Mouse (Mus musculus) spleen, adult 12 weeks (tissue): Measurements from ENCODE around the gene Atrnl1.
"Not testable (repeated sequence)": the region's sequence is repeated elsewhere in the genome, so short reads cannot be mapped to it uniquely, and the experiment has no call there.

Source experiments
- DNase-seq: peaks from one replicate; pipeline ENCODE4 v3.0.0; 2022; ENCODE audit warnings: low spot score

Gene Atrnl1

DNA sequence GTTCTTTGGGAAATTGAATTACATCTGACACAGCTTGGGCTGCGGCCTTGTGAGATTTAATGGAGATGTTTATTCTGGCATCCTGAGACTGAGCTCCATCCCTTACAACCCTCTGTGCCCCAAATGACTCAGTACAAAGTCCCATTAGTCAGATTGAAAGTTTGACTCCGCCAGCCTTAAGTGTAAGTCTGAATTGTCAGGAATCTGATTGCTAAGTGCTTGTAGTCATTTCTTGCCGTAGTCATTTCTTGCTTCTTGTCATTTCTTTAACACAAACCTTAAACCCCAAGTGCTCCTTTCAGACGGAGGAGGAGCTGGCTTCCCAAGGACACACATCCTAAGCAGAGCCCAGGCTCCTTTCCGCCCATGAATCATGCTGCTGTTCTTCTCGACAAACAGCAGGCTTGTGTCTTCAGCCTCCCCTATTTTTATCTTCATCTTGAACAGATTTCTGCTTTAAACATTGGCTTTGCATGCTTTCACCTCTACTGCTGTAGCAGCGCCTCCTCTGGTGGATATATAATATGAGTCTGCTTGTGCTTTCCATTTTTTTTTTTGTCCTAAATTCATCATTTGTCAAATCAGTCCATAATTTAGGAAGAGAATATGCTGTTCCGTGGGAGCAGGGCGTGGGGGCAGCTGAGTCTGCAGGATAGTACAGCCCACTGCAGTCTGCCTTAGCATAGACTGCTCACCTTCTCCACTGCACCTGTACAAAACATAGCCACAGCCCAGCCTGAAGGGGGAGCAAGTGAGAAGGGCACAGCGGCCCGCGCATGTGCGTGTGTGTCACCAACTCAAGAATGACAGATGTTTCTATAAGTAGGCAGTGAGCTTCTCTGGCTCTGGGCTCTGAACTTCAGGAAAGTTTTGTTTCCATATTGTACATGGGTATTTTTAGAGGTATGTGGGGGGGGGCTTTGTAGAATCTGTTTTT, 214.7 kb downstream of the Atrnl1 start:
- DNase-seq, result no peak

DNA sequence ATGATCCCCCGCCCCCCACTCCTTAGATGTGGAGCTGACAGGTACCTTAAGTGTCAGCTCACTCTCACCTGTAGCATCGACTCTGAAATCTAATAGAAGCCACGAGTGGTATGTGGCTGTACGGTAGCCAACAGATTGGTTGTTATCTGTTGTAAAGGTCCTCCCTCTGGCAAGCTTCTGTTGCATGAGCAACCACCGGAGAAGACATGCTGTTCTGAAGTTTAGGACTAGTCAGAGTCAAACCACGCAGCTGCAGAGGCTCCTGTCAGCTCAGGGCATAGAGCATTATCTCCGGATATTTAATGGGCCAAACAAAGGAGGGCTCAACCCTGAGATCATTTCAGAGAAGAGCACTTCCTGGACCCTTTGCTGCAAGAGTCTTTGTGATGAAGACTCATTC, 222.2 kb downstream of the Atrnl1 start:
- no peak for DNase-seq

DNA sequence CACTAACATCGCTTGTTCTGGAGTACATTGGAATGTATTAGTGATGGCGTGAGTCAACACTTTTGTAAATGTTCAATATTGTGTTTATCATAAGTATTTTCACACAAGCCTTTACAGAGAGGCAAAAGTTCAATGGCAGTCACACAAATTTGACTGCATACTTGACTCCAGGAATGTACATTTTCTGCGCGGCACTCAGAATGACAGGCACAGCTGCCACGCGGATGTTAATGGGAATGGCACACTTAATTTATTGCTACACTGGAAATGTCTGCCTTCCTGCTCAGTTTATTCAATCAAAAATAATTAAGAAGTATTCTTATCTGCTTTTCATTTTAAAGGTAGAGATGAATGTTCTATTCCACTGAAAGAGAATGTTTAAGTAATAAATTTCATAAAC, 227.0 kb downstream of the Atrnl1 start:
- no peak for DNase-seq

DNA sequence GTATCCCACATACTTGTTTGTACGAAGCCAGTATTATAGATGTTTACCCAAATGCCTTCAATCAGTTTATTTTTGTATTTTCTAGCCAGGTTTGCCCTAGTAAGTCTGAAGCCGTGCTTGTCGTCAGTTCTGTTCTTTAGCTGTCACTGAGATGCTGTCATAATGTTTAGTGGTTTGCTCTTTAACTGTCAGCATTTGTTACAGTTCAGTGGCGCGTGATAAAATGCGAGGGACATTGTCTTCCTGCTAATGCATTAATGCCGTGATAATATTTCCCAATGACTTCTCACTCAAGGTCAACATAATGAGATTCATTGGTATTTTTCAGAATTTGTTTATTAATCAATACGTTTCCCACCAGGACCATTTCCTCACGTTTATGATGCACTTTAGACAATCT, 227.7 kb downstream of the Atrnl1 start:
- DNase-seq, result no peak

DNA sequence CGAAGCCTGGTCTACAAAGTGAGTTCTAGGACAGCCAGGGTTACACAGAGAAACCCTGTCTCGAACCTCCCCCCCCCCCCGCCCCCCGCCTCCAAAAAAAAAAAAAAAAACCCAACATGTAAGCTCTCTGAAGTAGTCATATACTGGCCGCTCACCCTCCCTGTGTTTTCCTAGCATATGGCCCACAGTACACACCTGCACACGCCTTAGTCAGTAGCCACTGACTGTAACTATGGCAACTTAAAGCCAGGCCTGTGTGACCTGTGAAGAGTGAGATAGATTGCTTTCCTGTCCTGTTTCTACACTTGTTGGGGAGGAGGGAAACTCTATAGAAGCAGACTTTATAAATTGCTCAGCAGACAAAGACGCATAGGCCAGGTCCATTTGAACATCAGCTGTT, 239.1 kb downstream of the Atrnl1 start:
- no peak for DNase-seq

DNA sequence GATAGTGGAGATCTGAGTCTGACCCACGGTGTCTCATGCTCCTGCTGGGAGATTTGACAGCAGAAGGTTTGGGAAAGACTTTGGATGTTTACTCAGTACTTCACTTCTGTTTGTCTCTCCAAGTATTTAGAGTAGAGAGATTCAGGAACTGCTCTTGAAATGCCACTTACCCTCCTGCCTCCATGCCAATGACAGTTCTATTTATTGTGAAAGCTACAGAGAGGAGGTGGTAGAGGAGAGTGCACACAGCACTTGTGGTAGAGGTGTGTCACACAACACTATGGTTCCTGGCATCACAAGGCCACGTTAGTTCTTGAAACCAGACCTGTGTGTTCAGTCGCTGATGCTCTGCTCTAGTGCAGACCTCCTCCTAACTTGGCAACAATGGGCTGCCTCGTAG, 257.5 kb downstream of the Atrnl1 start:
- DNase-seq, result no peak

DNA sequence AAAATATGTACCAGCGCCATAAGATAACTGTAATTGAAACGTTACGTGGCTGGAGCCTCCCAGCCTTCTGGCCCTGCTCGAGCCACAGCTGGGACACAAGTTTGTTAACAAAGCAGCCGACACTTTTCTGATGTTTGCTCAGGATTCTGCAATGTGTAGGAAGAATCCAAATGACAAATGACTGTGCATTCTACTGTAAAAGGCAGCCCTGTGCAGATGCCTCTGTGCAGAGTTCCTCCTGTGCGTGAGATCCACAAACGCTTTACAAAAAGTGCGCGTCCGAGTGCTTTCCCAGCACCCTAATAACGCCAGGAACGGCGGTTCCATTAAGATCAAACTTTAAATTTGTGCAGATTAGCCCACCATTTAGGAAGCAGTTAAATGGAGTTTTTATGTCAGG, 260.0 kb downstream of the Atrnl1 start:
- DNase-seq, result no peak

DNA sequence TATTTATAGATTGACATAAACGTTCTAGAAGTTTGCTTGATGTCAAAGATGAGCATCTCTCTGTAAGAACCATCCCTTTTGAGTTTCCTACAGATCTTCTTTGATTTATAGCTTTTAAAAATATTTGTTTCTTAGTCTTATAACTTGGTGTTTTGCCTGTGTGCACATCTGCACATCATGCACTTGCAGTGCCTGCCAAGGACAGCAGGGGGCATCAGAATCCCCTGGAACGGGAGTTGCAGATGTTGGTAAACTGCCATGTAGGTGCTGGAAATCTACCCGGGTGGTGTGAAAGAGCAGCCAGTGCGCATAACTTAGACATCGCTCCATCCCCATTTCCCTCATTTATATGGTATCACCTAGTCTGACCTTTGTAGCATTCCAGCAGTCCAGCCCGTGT, 265.2 kb downstream of the Atrnl1 start:
- no peak for DNase-seq

DNA sequence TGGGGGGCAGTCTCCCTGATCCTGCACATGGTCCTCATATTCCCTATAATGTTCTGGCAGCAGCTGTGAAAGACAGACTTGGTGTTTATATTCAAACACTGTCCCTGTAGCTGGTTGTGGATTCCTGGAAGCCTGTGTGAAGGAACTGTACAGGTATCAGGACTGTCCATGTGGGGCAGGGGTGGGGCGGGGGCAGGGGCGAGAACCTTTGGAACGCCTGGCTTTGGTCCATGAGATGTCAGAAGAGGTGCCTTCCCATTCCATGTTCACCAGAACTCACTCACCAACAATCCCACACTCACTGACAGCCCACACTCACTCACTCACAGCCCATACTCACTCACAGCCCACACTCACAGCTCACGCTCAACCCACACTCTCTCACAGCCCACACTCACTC, 266.5 kb downstream of the Atrnl1 start:
- DNase-seq, result no peak

DNA sequence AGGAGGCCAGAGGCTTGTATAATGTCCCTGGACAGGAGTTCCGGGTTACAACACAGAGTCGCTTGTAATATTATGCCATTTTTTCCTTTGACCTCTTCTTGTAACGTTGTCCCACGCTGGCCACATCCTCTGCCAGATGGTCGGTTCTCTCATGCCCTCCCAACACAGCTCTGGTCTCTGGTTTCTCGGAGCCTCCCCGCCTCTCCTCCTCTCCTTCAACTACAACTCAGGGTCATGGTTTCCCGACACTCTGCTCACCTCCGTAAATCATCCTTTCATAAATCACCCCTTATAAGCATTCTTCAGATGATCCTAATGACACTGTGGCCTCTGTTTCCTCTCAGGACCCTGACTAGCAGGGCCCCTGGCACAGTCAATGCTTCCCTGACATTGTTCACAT, 267.7 kb downstream of the Atrnl1 start:
- DNase-seq, result no peak

DNA sequence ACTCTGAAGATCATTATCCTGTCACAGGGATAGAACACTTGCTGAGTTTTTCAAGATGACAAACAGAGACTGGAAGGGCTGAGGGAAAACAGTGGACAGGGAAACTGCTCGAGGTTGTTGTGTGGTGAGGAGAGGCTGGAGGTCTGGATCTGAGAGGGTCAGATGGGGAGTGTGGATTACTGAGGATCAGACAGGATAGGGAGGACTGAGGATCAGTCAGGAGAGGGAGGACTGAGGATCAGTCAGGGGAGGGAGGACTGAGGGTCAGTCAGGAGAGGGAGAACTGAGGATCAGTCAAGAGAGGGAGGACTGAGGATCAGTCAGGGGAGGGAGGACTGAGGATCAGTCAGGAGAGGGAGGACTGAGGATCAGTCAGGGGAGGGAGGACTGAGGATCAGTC, 269.0 kb downstream of the Atrnl1 start:
- DNase-seq, result not testable (repeated sequence)

DNA sequence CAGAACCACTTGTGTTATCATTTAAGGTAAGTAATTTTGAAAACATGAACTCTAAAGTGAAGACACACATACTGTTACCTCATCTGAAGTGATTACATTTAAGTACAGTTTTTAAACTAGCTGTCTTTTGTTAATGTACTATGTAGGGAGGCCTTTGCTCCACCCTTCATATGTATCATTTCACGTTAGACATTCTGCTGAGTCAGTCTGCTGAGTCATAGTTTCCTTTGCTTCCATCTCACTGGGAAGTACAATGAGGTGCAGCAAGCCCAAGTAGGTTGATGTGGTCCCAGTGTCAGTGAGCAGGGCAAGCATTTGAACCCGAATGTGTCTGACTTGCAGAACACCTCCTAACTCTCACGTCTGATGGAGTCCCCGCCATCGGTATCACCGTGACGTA, 271.1 kb downstream of the Atrnl1 start:
- DNase-seq, result no peak

DNA sequence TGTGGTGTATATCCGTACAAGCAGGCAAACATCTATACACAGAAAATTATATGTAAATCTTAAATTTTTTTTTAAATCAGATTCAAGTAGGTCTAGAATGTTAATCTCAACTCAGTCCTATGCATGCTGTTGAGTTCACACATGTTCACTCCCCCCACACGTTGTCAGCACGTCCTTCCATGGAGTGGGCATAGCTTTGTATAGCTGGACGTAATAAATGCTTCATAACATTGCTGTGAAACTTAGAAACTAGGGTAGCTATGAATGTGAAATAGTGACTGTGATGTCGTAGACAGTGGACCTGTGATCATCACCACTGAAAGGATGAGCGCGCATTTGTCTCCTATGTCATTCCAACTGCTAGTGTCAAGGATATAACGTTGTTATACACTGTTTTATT, 278.0 kb downstream of the Atrnl1 start:
- no peak for DNase-seq

DNA sequence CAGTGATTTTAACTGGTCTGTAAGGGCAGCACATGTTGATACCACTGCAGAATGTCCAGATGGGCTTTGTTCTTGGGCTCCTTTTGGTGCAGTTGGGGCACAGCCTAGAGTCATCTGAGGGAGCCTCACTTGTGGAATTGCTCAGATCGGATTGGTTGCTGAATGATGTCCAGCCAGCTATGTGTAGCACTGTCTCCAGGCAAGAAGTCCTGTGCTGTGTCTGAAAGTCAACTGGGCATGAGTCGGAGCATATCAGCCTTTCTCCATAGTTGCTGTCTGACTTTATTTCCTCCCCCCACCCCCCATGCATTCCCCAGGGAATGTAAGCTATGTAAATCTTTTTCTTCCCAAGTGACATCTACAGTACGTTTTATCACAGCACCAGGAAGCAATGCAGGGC, 278.9 kb downstream of the Atrnl1 start:
- DNase-seq, result no peak

DNA sequence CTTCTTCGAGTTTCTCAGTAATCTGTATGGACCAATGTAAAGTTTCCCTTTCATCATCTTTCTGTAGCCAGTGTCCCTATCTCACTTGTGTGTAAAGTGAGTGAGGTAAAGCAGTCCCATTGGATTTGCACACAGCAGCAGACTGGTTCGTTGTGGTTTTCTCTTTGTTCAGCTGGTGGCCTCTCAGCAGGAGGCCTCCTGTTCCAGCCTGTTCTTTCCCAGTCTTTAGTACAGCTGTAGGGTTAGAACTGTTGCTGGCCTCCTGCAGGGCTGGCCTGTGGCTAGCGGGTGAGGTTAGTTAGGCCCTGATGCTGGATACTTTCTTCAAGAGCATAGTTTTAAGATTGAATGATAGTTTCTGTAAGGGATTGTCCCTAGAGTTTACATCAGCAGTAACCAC, 280.1 kb downstream of the Atrnl1 start:
- no peak for DNase-seq

DNA sequence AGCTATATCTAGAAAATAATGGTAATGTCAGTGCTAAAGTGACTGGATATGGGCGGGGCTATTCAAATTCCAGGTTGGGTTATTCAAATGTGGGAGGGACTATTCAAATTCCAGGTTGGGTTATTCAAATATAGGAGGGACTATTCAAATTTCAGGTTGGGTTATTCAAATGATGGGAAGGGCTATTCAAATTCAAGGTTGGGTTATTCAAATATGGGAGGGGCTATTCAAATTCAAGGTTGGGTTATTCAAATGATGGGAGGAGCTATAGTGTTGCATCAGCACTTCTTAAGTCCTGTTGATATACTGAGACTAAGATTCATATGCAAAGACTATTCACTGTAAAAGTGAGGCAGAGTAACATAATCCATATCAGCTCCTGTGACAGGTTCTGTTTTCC, 283.4 kb downstream of the Atrnl1 start:
- no peak for DNase-seq

DNA sequence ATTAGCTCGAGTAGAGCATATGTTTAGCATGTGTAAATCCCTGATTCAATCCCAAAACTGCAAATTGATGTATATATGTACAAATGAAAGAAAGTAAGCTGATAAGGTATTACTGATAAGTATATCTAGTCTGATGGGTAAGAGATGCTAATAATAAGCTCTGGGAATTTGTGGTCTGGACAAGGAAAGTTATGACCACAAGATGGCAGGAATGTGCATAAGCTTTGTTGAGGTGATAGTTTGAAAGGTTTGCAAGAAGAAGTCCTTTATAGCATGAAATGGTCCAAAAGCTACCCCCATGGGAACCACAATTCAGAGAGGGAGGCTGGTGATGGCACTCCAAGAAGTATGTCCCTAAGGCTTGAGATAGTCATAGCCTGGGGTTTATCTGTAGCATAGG, 289.2 kb downstream of the Atrnl1 start:
- no peak for DNase-seq

DNA sequence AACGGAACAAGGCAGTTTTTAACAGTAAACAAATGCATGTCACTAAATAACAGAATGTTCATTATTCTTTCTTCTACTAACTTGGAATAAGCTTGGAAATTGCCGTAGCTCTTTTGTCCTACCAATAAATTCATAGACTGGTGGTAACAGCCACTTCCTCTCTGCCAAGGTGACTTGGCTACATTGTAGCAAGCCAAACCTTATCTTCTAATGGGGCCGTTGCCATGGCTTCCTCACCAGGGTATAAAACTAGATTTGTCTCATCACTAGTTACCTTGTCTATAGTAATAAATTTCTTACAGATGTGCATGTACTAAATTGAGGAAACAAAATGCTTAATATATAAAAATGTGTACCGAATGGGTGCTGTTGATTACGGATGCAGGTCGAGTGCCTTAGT, 298.6 kb downstream of the Atrnl1 start:
- DNase-seq, result no peak

DNA sequence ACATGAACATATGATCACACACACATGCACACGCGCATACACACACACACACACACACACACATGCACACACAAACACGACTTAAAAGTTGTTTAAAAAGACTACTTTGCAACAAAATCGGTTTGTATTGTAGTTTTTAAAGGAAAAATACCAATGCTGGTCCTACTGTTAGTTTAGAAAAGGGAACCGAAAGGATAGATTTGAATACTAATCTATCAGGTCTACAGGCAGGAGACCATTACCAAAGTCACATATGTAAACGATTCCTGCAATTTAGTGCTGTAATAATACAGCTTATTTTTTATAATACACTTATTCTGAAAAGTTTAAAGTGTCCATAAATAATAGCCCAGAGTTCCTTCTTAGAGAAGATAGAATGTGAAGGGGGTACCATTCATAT, 299.8 kb downstream of the Atrnl1 start:
- DNase-seq, result no peak

DNA sequence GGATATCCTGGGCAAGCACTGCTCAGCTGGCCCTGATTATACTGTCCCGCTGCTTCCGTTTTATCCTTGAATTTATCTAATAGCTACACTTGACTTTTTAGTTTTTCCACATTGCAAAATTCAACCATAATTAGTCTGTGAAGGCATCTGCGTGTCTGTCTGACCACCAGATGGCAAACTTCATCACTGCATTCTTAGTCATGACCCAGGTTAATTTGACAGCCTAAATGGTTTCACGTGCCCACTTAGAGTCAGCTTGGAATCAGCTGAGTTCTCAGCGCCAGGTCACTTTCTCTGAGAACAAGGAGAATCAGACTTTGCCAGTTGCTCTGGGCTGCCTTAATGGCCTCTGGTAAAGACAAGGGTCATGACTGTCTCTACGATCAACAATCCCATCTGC, 305.5 kb downstream of the Atrnl1 start:
- DNase-seq, result no peak

DNA sequence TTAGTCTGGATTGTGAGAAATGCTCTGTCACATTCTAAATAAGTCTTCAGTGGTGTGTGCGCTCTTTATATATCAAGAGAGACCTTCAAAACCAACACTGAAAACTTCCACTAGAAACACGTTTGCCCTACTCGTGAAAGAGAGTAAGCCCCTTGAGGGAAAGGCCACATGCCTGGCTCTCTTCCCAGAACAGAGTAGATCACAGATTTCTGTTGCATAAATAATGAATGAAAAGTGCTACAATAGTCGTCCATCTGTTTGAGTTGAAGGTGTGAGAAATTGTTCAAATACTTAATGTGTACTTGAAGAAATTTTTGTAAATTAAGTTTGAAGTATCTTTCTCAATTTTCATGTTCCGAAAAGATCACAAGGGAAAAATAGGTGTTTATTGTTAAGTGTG, 312.2 kb downstream of the Atrnl1 start:
- no peak for DNase-seq

DNA sequence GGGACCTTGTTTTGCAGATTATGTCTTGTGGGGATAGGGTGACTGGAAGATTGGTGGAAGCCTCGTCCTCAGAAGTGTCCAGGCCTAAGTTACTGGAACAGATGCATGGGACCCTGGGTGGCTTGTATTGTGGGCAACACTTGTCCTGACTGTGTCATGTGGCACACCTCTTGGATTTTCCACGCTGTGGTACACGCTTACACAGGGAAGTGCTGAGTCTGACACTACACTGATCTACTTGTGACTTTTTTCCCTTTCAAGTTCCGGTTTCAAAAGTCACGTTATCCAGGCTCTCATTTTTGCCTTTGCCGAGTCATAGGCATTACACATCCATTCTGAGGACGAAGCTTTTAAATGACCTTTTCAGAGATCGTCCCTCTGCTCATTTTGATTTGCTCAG, 314.0 kb downstream of the Atrnl1 start:
- DNase-seq, result no peak

DNA sequence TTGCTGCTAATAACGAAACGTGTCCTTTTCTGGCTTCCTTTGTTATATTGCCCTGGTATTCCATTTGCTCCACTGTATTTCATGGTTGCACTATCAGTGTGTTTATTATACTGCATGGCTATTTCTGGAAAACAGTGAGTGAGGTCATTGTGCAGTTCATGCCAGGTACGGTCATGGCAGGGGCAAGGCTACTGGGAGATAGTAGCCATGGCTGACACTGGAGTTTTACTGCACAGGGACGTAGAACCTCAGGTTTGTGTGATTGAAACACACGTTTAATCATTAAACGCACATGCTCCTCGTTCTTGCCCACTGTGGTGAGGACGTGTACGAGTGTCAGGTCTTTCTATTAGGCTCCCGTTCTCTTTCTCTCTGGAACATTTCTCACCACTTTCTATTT, 314.8 kb downstream of the Atrnl1 start:
- DNase-seq, result no peak

DNA sequence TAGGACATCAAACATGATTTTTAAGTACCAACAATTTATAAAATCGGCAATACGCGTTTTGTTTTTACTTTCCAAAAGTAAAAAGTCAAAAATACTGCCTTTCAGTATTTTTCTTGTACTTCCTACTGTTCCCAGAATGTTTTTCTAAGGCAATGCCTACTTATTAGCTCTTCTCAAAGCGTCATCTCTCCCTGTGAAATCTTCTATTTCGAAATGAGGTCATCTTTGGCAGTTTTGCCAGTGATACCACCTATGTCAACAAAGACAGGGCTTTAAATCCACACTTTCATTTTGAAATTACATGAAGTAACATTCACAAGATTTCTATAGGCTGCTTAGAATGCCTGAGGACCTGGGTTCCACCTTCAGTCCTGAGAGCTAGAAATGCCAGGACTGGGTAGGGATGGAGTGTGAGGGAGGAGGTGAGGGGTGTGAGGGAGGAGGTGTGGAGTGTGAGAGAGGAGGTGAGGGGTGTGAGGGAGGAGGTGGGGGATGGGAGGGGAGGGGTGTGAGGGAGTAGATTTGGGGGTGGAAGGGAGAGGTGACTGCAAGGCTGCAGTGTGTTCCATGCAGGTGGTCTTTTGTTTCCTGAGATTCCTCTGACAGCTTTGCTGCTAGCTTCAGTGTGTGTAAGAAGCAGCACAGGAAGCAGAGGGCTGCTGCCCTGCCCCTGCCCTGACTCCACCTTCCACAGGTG, 315.5 kb downstream of the Atrnl1 start:
- no peak for DNase-seq
